Mouse (Mus musculus): Measurements from ENCODE around the gene Gm20458.

GRCm38 (mm10) chr2:164512121-164512909 lies 51.5 kb downstream of the Gm20458 start:
- TF ChIP-seq POLR2A (IDR thresholded peaks at IDR 0.05; ENCODE audit: insufficient read depth, low read length) (no peak), CTCF (IDR thresholded peaks at IDR 0.05; ENCODE audit: low read depth, low read length) (no peak)
